In genomic region chr12:33285354-33285753, GRCm38 (mm10) we compare ENCODE assay signal across 11 mouse cellular contexts.
DNase-seq lines count a peak whose midpoint lies in the region; ATAC-seq and TF ChIP-seq lines count a peak whose summit lies in the region.
"Had no signal": no experiment of that assay in that cellular context is flagged by ENCODE, and none has a peak within 500 bp of the region (broad histone marks: within the 10 kb centered on the region; RNA-seq: fewer than 3 reads in every experiment).

No protein-coding gene starts in this region.

- DNase-seq in hindbrain, embryonic 11.5 days (ENCODE audit: low spot score): no peak
- no peak for DNase-seq in midbrain, postnatal 0 days (ENCODE audit: low spot score)
- peak; percentile 47 to 50 for DNase-seq in kidney, postnatal 36 days
- DNase-seq in embryo, embryonic 11 days: no peak
- DNase-seq in thymus, postnatal 10 days (ENCODE audit: low spot score in 2 of 2): no peak
- DNase-seq: cerebellum, adult 8-10 months had no signal

- ATAC-seq in hindbrain, embryonic 15.5 days (ENCODE audit: low FRiP score, low read depth): no peak
- ATAC-seq in hindbrain, embryonic 11.5 days (ENCODE audit: low FRiP score): no peak
- ATAC-seq in midbrain, embryonic 15.5 days (replicated peaks): no peak
- ATAC-seq in midbrain, postnatal 0 days (ENCODE audit: low FRiP score): no peak

- no peaks in the 10 kb centered on the region for H3K9me3 ChIP-seq in hindbrain, embryonic 15.5 days
- H3K9me3 ChIP-seq in hindbrain, embryonic 11.5 days (ENCODE audit: control insufficient read depth, low read length): no peaks in the 10 kb centered on the region
- no peaks in the 10 kb centered on the region for H3K9me3 ChIP-seq in midbrain, embryonic 15.5 days
- no peaks in the 10 kb centered on the region for H3K9me3 ChIP-seq in midbrain, postnatal 0 days (ENCODE audit: low read length)
- H3K9me3 ChIP-seq: liver, embryonic 15.5 days had no signal

- H3K9ac ChIP-seq in hindbrain, embryonic 15.5 days: no peak overlapping the region
- H3K9ac ChIP-seq in hindbrain, embryonic 11.5 days (ENCODE audit: low read depth, low read length): no peak overlapping the region
- H3K9ac ChIP-seq in midbrain, embryonic 15.5 days: no peak overlapping the region
- no peak overlapping the region for H3K9ac ChIP-seq in midbrain, postnatal 0 days (replicated peaks; ENCODE audit: low read length, poor library complexity, severe bottlenecking)
- H3K9ac ChIP-seq: liver, embryonic 15.5 days had no signal

- H3K4me2 ChIP-seq in hindbrain, embryonic 15.5 days: no peak overlapping the region
- H3K4me2 ChIP-seq in hindbrain, embryonic 11.5 days (replicated peaks; ENCODE audit: low read depth, low read length): no peak overlapping the region
- H3K4me2 ChIP-seq in midbrain, embryonic 15.5 days: no peak overlapping the region
- no peak overlapping the region for H3K4me2 ChIP-seq in midbrain, postnatal 0 days (ENCODE audit: low read depth, low read length, poor library complexity, severe bottlenecking)
- H3K4me2 ChIP-seq: liver, embryonic 15.5 days had no signal

- H3K27ac ChIP-seq in hindbrain, embryonic 15.5 days (replicated peaks): 0 out of 2 replicates have a peak overlapping the region, but pooled peaks have one; percentile 24
- H3K27ac ChIP-seq in hindbrain, embryonic 11.5 days (ENCODE audit: low read depth, low read length): no peak overlapping the region
- 0 out of 2 replicates have a peak overlapping the region, but pooled peaks have one; percentile 6 for H3K27ac ChIP-seq in midbrain, embryonic 15.5 days
- no peak overlapping the region for H3K27ac ChIP-seq in midbrain, postnatal 0 days (ENCODE audit: low read depth, low read length)
- peak overlapping the region; percentile 59 for H3K27ac ChIP-seq in embryonic fibroblast, embryonic 13.5 days (ENCODE audit: insufficient read depth, low read length)
- H3K27ac ChIP-seq: hindbrain, postnatal 0 days; liver, embryonic 15.5 days had no signal

- H3K4me1 ChIP-seq in hindbrain, embryonic 15.5 days (replicated peaks): peaks cover 29% of the 10 kb centered on the region
- no peaks in the 10 kb centered on the region for H3K4me1 ChIP-seq in hindbrain, embryonic 11.5 days (replicated peaks; ENCODE audit: control insufficient read depth, insufficient read depth, low read length)
- H3K4me1 ChIP-seq in midbrain, embryonic 15.5 days: peaks cover 27% of the 10 kb centered on the region
- peaks cover 4% of the 10 kb centered on the region; the same call in 1 of the 2 replicates for H3K4me1 ChIP-seq in midbrain, postnatal 0 days (ENCODE audit: insufficient read depth, low read length)
- peaks cover 17% of the 10 kb centered on the region for H3K4me1 ChIP-seq in embryonic fibroblast, embryonic 13.5 days (ENCODE audit: control insufficient read depth, insufficient read depth, low read length)

- no peaks in the 10 kb centered on the region for H3K27me3 ChIP-seq in hindbrain, embryonic 15.5 days
- no peaks in the 10 kb centered on the region for H3K27me3 ChIP-seq in hindbrain, embryonic 11.5 days (ENCODE audit: control insufficient read depth, insufficient read depth, low read length)
- no peaks in the 10 kb centered on the region for H3K27me3 ChIP-seq in midbrain, embryonic 15.5 days (replicated peaks)
- H3K27me3 ChIP-seq in midbrain, postnatal 0 days (ENCODE audit: insufficient read depth, low read length): no peaks in the 10 kb centered on the region
- H3K27me3 ChIP-seq: liver, embryonic 15.5 days had no signal

- 62% methylated on average over 4 of the region's 4 CpGs for WGBS in hindbrain, embryonic 15.5 days
- WGBS in hindbrain, embryonic 11.5 days: 58% methylated on average over 4 of the region's 4 CpGs
- WGBS in midbrain, embryonic 15.5 days: 23% methylated on average over 4 of the region's 4 CpGs
- WGBS in midbrain, postnatal 0 days: 27% methylated on average over 4 of the region's 4 CpGs

- no peak for TF ChIP-seq POLR2A in embryonic fibroblast, embryonic 13.5 days (IDR thresholded peaks at IDR 0.05; ENCODE audit: low read depth, low read length)

- H3K36me3 ChIP-seq in hindbrain, embryonic 15.5 days: no peaks in the 10 kb centered on the region
- no peaks in the 10 kb centered on the region for H3K36me3 ChIP-seq in hindbrain, embryonic 11.5 days (ENCODE audit: control insufficient read depth, insufficient read depth, low read length)
- H3K36me3 ChIP-seq in midbrain, embryonic 15.5 days (replicated peaks): no peaks in the 10 kb centered on the region
- no peaks in the 10 kb centered on the region for H3K36me3 ChIP-seq in midbrain, postnatal 0 days (ENCODE audit: insufficient read depth, low read length)
- H3K36me3 ChIP-seq: liver, embryonic 15.5 days had no signal

- TF ChIP-seq CTCF in midbrain, postnatal 0 days (IDR thresholded peaks at IDR 0.05): no peak
- TF ChIP-seq CTCF in embryonic fibroblast, embryonic 13.5 days (IDR thresholded peaks at IDR 0.05; ENCODE audit: borderline replicate concordance, insufficient read depth, low read length): no peak

- no peak overlapping the region for H3K4me3 ChIP-seq in hindbrain, embryonic 15.5 days
- H3K4me3 ChIP-seq in hindbrain, embryonic 11.5 days (ENCODE audit: low read depth, low read length): no peak overlapping the region
- no peak overlapping the region for H3K4me3 ChIP-seq in midbrain, embryonic 15.5 days
- no peak overlapping the region for H3K4me3 ChIP-seq in midbrain, postnatal 0 days (ENCODE audit: low read depth, low read length)
- no peak overlapping the region for H3K4me3 ChIP-seq in embryonic fibroblast, embryonic 13.5 days (ENCODE audit: insufficient read depth, low read length)
- H3K4me3 ChIP-seq: liver, embryonic 15.5 days had no signal

Comparison
In these comparisons a context has a peak if more than half of its experiments do, and no peak if none do; other contexts are left out.
1. H3K27ac ChIP-seq: peak in hindbrain, embryonic 15.5 days (single experiment), midbrain, embryonic 15.5 days (single experiment) and embryonic fibroblast, embryonic 13.5 days (single experiment); none in hindbrain, embryonic 11.5 days (single experiment) and midbrain, postnatal 0 days (single experiment).
2. DNase-seq: peak in kidney, postnatal 36 days (2 of 2); none in hindbrain, embryonic 11.5 days (single experiment), midbrain, postnatal 0 days (single experiment), embryo, embryonic 11 days (single experiment) and thymus, postnatal 10 days (0 of 2).